In genomic region chr13:98502813-98503341, GRCm38 (mm10) we compare ENCODE assay signal across 9 mouse cellular contexts. TPM values are rescaled to one million over a fixed set of nuclear protein-coding genes. Genes with fewer than 3 reads are reported as not detected.
DNase-seq lines count a peak whose midpoint lies in the region; ATAC-seq and TF ChIP-seq lines count a peak whose summit lies in the region.
"Had no signal": no experiment of that assay in that cellular context is flagged by ENCODE, and none has a peak within 500 bp of the region (broad histone marks: within the 10 kb centered on the region; RNA-seq: fewer than 3 reads in every experiment).

No protein-coding gene starts in this region.

- H3K4me1 ChIP-seq in E14TG2a.4 (replicated peaks; ENCODE audit: low read depth, low read length), result peaks cover 47% of the 10 kb centered on the region
- H3K4me1 ChIP-seq in heart, embryonic 16.5 days (ENCODE audit: control insufficient read depth, insufficient read depth, low read length), result peaks cover 13% of the 10 kb centered on the region
- H3K4me1 ChIP-seq in limb, embryonic 15.5 days, result peaks cover 36% of the 10 kb centered on the region

- 0 out of 2 replicates have a peak, but pooled peaks cover 2% of the 10 kb centered on the region for H3K9me3 ChIP-seq in E14TG2a.4 (ENCODE audit: low read length)
- no peaks in the 10 kb centered on the region for H3K9me3 ChIP-seq in heart, embryonic 16.5 days (replicated peaks; ENCODE audit: control insufficient read depth, low read length)
- H3K9me3 ChIP-seq in limb, embryonic 15.5 days, result no peaks in the 10 kb centered on the region

- 2% methylated on average over 27 of the region's 27 CpGs for WGBS in heart, embryonic 16.5 days
- WGBS in limb, embryonic 15.5 days, result 1% methylated on average over 27 of the region's 27 CpGs

- no peaks in the 10 kb centered on the region for H3K36me3 ChIP-seq in E14TG2a.4 (ENCODE audit: insufficient read depth, low read length)
- H3K36me3 ChIP-seq in heart, embryonic 16.5 days (ENCODE audit: control insufficient read depth, insufficient read depth), result no peaks in the 10 kb centered on the region
- no peaks in the 10 kb centered on the region for H3K36me3 ChIP-seq in limb, embryonic 15.5 days

- DNase-seq in ES-CJ7 (ENCODE audit: low read depth, low spot score), result peak; percentile 53
- no peak for DNase-seq in layer of hippocampus, adult 8-10 months (ENCODE audit: low spot score in 2 of 2)
- no peak for DNase-seq in frontal cortex, postnatal 36 days (ENCODE audit: low spot score in 2 of 2)
- DNase-seq in cerebellum, adult 9-11 months, result no peak

- no peak overlapping the region for H3K27ac ChIP-seq in heart, embryonic 16.5 days (ENCODE audit: low read length)
- H3K27ac ChIP-seq in limb, embryonic 15.5 days, result no peak overlapping the region

- H3K9ac ChIP-seq in heart, embryonic 16.5 days (ENCODE audit: low read length), result no peak overlapping the region
- no peak overlapping the region for H3K9ac ChIP-seq in limb, embryonic 15.5 days

- ATAC-seq in heart, embryonic 16.5 days (replicated peaks; ENCODE audit: extremely low read depth, insufficient read depth, low FRiP score), result no peak
- ATAC-seq in limb, embryonic 15.5 days (ENCODE audit: insufficient number of reproducible peaks, low FRiP score, low TSS enrichment, low read depth), result no peak

- peaks cover 96% of the 10 kb centered on the region for H3K27me3 ChIP-seq in E14TG2a.4 (ENCODE audit: insufficient read depth, low read length)
- peaks cover 87% of the 10 kb centered on the region for H3K27me3 ChIP-seq in heart, embryonic 16.5 days (ENCODE audit: control insufficient read depth, insufficient read depth, low read length)
- peaks cover 97% of the 10 kb centered on the region for H3K27me3 ChIP-seq in limb, embryonic 15.5 days

- H3K4me3 ChIP-seq in E14TG2a.4 (replicated peaks; ENCODE audit: low read length), result peak overlapping the region; percentile 66
- peak overlapping the region; percentile 33 for H3K4me3 ChIP-seq in heart, embryonic 16.5 days (ENCODE audit: low read length)
- peak overlapping the region; percentile 23 for H3K4me3 ChIP-seq in limb, embryonic 15.5 days

- H3K4me2 ChIP-seq in heart, embryonic 16.5 days (ENCODE audit: low read depth, low read length), result peak overlapping the region; percentile 46
- peak overlapping the region; percentile 38 for H3K4me2 ChIP-seq in limb, embryonic 15.5 days

- no peak for TF ChIP-seq CTCF in E14TG2a.4 (conservative IDR thresholded peaks at IDR 0.05; ENCODE audit: low read length)

RNA-seq across cellular contexts. Expression of gene Gm10320, which starts 11.1 kb away (rescaled TPM):
- polyA plus RNA-seq in heart, embryonic 16.5 days (2015; fragmentation: Nextera tagmentation; extraction: Ambion mirVana), result 0.76 and 1.9 TPM in 2 replicates
- polyA plus RNA-seq in limb, embryonic 15.5 days (2015; fragmentation: Nextera tagmentation; extraction: Ambion mirVana), result 1.1 and 1.3 TPM in 2 replicates
- not detected for total RNA-seq in layer of hippocampus, adult 8-10 months (2022)
- total RNA-seq: hematopoietic stem cell, adult 5-6 weeks; neutrophil, adult 5-6 weeks had no signal
